Mouse (Mus musculus): ENCODE results near the gene Cadm1. TPM values are rescaled to one million over a fixed set of nuclear protein-coding genes. Genes with fewer than 3 reads are reported as not detected.

Gene Cadm1
- total RNA-seq, 2 experiments from 2014 or later: 1.9 to 2.1 TPM

DNA sequence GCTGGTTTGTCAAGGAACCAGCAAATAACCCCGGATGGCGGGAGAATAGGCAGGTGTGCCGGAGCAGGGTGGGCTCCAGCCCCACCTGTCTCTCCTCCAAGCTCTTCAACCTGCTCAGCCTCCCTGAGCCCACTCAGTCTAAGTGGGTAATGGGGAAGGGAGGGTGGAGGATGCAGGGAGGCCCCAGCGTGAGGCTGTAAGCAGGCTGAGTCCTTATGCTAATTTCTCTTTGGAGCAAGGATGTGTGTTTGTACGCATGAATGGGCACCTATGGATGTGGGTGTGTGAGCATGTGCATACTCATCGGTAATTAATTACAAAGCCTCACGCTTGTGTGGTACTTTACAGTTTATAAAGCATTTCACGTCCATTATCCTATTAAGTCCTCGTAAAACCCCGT lies 370.8 kb downstream of the Cadm1 start:
- DNase-seq (ENCODE audit: low spot score): no peak
- intact Hi-C loops (cut with DNase I): no loop called here

DNA sequence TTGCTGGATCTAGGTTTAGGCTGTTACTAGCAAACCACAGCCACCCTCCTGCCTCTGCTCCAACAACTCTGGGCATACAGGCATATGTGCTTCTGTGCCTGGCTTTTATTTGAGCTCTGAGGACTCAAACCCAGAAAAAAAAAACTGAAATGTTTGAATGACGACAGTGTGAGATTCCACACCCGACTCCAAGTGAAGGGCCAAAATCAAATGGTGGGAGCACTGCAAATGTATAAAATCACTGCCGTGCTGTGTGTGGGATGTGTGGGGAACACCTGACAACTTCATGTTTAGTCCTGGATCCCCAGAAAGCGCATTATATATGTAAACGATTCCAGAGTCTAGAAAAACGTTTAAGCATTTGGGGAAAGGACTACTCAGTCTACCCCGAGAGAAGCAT lies 373.7 kb downstream of the Cadm1 start:
- intact Hi-C loops (cut with DNase I): no loop called here
- DNase-seq (ENCODE audit: low spot score): no peak

GRCm38 (mm10) chr9:47904339-47904922 lies 374.5 kb downstream of the Cadm1 start:
- intact Hi-C loops (cut with DNase I): no loop called here
- no peak for DNase-seq (ENCODE audit: low spot score)

GRCm38 (mm10) chr9:47906521-47906920 lies 376.5 kb downstream of the Cadm1 start:
- intact Hi-C loops (cut with DNase I): no loop called here

More at GRCm38 (mm10) chr9:47906521-47906920, 376.5 kb downstream of the Cadm1 start:
- no peak for DNase-seq (ENCODE audit: low spot score)

All from heart, postnatal 25 days (tissue).